Mouse (Mus musculus) brain, embryonic 14.5 days (tissue): ENCODE measurements around the gene Tlr9. TPM values are rescaled to one million over a fixed set of nuclear protein-coding genes. Genes with fewer than 3 reads are reported as not detected.

Source experiments
- DNase-seq: peaks from one replicate; pipeline ENCODE4 v3.0.0-alpha.2; 2011; ENCODE audit warnings: low read depth
- CTCF ChIP-seq: fragments of 200-500 bp; IDR thresholded peaks from 2 replicates; pipeline ENCODE4 v1.5.1; 2012; ENCODE audit warnings: inconsistent platforms, mild to moderate bottlenecking, moderate library complexity, borderline replicate concordance; ENCODE audit not compliant: insufficient read depth, insufficient read length; ENCODE audit errors: extremely low read depth
- POLR2A ChIP-seq: fragments of 200-500 bp; IDR thresholded peaks from 2 replicates; pipeline ENCODE4 v1.6.1; 2012; ENCODE audit warnings: mild to moderate bottlenecking, inconsistent platforms, borderline replicate concordance; ENCODE audit not compliant: poor library complexity, insufficient read depth, insufficient read length, severe bottlenecking; ENCODE audit errors: extremely low read depth
- polyA plus RNA-seq: library from polyadenylated mRNA; depleted of rRNA; stranded (reverse); fragments of >200 nt; gene quantifications from 2 replicates; pipeline ENCODE4 v1.2.3, GENCODE M21; 2012

The Tlr9 gene
- polyA plus RNA-seq, 1 experiment, result 0.45 TPM

DNA sequence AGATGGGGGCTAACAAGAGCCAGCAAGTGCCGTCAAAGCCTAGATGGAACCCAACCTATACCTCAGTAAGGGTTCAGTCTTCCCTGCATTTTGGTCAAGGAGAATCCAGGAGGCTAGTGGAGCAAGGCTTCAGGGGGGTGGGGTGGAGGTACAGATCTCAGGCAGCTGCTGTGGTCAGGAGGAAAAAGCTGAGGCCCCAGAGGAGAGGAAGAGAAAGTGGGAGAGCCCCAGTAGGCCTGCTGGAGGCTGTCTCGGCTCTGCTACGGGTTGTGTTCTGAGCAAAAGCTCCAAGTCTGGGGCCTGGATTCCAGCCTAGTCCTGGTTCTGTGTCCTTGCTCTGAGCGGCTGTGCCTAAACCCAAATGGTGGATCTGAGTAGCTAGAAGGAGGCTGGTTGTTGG, 596 bp downstream of the Tlr9 start:
- DNase-seq, result no peak
- TF ChIP-seq POLR2A (no peak), CTCF (no peak)

DNA sequence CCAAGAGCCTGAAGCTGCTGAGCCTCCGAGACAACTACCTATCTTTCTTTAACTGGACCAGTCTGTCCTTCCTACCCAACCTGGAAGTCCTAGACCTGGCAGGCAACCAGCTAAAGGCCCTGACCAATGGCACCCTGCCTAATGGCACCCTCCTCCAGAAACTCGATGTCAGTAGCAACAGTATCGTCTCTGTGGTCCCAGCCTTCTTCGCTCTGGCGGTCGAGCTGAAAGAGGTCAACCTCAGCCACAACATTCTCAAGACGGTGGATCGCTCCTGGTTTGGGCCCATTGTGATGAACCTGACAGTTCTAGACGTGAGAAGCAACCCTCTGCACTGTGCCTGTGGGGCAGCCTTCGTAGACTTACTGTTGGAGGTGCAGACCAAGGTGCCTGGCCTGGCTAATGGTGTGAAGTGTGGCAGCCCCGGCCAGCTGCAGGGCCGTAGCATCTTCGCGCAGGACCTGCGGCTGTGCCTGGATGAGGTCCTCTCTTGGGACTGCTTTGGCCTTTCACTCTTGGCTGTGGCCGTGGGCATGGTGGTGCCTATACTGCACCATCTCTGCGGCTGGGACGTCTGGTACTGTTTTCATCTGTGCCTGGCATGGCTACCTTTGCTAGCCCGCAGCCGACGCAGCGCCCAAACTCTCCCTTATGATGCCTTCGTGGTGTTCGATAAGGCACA, 3.2 kb downstream of the Tlr9 start:
- TF ChIP-seq CTCF (no peak), POLR2A (no peak)
- DNase-seq, result no peak

DNA sequence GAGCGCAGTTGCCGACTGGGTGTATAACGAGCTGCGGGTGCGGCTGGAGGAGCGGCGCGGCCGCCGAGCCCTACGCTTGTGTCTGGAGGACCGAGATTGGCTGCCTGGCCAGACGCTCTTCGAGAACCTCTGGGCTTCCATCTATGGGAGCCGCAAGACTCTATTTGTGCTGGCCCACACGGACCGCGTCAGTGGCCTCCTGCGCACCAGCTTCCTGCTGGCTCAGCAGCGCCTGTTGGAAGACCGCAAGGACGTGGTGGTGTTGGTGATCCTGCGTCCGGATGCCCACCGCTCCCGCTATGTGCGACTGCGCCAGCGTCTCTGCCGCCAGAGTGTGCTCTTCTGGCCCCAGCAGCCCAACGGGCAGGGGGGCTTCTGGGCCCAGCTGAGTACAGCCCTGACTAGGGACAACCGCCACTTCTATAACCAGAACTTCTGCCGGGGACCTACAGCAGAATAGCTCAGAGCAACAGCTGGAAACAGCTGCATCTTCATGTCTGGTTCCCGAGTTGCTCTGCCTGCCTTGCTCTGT, 3.8 kb downstream of the Tlr9 start:
- TF ChIP-seq CTCF, result peak; percentile 36; the same call in 1 of the 2 replicates
- no peak for TF ChIP-seq POLR2A
- DNase-seq, result peak; percentile 74

DNA sequence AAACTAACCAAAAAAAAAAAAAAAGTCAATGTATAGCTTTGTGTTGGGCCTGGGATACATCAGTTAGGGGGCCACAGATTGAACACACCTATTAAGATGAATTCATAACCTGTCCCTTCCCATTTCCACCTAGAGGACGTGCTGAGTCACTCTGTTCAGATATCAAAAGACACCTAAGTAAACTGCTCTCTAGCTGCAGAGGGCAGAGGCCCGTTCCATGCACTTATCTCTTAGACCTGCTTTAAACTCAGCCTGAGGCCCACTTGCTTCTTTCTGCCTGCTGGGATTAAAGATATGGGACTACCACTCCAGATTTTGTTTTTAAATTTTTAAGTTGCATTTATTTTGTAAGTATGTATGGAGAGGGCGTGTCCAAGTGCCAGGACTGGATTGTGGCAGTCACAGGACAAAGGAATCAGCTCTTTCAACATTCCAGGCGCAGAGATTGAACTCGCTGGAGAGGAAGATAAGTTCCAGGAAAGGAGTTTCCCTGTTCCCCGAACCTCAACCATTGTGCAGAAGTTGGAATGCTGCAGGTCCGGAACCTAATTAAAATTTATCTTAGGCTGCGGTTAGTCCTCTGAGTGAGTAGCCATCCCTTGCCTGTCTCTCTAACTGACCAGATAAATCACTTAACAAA, 5.5 kb downstream of the Tlr9 start:
- DNase-seq, result no peak
- TF ChIP-seq CTCF, result no peak
- TF ChIP-seq POLR2A, result no peak

DNA sequence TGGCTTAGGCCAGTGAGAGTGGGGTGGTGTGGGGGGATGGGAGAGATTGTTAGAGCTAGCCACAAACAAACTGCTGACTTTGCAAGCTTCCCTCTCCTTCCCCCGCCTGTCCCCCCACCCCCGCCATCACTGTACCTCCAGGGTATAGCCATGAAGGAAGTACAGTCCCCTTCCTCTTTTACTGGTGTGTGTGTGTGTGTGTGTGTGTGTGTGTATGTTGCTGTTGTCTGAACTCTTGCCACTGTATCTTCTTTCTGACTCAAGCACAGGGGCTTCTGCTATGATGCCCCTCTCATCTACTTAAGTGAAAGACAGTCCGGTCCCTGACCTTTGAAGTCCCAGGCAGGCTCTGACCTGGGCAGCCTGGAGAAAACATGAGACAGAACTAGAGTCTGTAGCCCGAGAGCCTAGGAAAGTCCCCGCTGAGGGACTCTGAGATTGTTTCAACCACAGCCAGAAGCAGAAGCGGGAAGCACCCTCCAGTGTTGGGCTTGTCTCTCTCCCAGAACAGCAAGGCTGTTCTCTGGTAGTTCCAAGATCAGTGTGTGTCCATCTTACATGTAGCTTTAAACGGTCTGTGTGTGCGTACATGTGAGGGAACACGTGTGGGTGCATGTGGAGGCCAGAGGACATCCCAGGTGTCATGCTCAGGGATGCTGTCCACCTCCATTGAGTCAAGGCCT, 7.8 kb downstream of the Tlr9 start:
- DNase-seq, result no peak
- no peak for TF ChIP-seq CTCF
- no peak for TF ChIP-seq POLR2A

DNA sequence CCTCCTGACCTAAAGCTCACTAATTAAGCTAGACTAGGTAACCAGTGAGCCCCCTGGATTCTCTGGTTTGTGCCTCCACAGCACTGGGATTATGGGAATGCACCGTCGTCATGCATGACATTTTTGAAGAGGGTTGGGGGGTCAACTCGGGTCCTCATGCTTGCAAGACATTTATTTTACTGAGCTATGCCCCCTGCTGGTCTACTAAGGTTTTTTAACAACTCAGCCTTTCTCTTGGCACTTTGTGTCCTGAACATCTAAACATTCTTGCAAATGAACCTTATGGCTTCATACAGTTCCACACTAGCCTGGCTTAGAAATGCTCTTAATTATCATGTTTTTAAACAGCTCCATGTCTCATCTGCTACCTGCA, 8.3 kb downstream of the Tlr9 start:
- TF ChIP-seq CTCF (0 out of 2 replicates have a peak, but pooled peaks have one; percentile 6), POLR2A (no peak)
- no peak for DNase-seq

DNA sequence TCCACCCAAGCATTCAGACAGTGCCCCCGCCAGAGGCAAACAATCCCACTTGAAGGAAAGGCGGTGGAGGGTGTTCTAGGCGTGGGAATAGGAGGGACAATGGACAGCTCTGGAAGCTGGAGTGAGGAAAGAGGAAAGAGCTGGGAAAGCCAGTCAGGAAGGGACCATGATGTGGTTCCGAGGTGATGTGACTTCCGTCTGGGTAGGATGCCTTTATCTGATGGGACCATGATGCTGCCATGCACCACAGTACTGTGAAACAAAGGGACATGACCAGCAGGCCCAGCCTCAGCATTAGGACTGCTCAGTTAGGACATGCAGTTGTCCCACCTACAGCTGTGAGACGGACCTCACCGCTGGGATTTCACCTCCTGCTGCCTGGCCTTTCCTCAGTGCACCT, 8.8 kb downstream of the Tlr9 start:
- DNase-seq, result no peak
- TF ChIP-seq POLR2A (no peak), CTCF (no peak)

DNA sequence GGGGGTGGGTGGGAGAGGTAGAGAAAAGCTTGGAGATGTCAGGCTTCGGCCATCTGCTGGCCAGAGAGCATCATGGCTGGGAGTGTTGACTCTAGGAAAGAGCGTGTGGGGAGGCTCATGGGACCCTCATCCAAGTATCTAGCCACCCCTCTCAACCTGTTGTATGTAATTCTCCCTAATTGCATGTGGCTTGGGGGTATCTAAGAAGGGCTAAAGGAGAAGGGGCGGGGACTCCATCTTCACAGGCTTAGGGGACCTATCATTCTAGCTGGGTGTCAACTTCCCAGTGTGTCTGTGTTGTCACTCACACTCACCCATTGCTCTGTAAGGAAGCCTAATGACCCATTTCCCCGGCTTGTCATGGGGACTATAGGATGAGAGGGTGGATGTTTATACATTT, 9.4 kb downstream of the Tlr9 start:
- TF ChIP-seq CTCF (no peak), POLR2A (no peak)
- DNase-seq, result no peak

DNA sequence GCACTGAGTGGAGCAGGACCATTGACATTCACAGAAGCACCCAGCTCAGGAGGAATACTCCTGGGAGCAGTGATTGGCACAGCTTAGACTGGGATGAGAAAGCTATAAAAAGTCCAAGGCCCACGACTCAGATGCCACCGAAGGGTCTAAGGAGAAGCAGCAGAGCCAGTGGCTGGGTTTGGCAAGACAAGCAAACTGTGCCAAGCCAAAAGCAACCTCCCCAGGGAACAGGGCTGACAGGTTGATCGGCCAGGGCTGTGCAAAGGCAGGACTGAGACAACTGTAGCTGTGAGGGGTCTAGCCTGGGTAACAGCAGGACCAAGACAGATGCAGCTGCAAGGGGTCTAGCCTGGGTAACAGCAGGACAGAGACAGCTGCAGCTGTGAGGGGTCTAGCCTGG, 10.6 kb downstream of the Tlr9 start:
- TF ChIP-seq POLR2A (no peak), CTCF (no peak)
- no peak for DNase-seq

DNA sequence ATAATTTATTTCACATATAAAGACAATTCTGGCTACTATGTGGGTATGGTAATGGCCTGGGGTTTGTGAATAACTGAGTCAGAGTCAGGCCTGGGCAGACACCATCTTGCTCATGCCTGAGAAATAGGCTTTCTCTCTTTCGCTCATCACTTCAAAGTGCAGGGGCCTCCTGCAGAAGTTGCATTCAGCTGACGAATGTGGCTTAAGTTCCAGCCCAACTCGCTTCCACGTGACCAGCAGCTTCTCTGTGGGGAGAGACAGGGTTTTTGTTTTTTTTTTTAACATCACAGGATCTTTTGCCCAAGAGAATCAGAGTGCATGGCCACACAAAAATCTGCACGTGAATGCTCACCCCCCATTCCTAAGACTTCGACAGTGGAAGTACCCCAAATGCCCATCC, 11.6 kb downstream of the Tlr9 start:
- no peak for DNase-seq
- TF ChIP-seq CTCF (no peak), POLR2A (no peak)

DNA sequence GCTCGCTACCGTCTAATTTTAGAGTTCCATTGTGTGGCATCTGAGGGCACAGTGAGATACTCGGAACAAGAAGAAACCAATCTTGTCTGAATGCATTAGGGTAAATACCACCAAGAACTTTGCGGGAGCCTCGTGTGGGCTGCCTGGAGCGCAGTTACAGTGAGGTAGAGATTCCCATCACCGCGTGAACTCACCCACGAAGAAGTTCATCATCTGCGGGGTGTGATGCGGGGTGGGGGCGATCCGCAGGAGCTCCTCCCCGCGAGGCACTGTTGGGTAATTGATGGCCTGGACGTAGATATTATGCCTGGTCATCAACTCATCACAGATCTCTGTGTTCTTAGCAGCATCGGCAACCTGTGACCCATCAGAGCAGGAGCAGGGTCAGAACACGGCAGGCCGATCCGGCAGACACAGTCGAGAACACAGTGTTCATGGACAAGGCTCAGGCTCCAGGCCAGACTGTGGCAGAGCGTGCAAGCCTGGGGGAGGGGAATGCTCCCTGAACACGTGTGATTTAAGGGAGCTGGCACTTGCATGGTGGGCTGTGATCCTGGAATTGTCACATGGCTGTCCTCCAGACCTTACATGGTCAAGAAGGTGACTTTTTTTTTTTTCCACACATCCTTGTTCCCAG, 12.9 kb downstream of the Tlr9 start:
- TF ChIP-seq POLR2A (no peak), CTCF (no peak)

More for the DNA sequence above, 12.9 kb downstream of the Tlr9 start:
- no peak for DNase-seq
